Mouse (Mus musculus) forebrain, postnatal 0 days (tissue): ENCODE measurements around the gene Marco. TPM values are rescaled to one million over a fixed set of nuclear protein-coding genes. Genes with fewer than 3 reads are reported as not detected.

ENCODE experiments used
- ATAC-seq: fragments of 200-750 bp; cut with Nextera tagmentation; 2 replicates; pipeline ENCODE4 v1.8.0; 2017; ENCODE audit warnings: mild to moderate bottlenecking, moderate library complexity
- DNase-seq: peaks from one replicate; pipeline ENCODE4 v3.0.0-alpha.2; 2015
- H3K27ac ChIP-seq: fragments of 300-500 bp; sonication (generic); 2 replicates; pipeline ENCODE4 v1.5.1; 2014; ENCODE audit warnings: low read depth, mild to moderate bottlenecking, antibody characterized with exemption, low read length, moderate library complexity, mixed read lengths
- H3K27me3 ChIP-seq: fragments of 300-500 bp; sonication (generic); 2 replicates; pipeline ENCODE4 v1.6.1; 2014; ENCODE audit warnings: mild to moderate bottlenecking, low read length, mixed read lengths; ENCODE audit not compliant: insufficient read depth
- H3K36me3 ChIP-seq: fragments of 300-500 bp; sonication (generic); 2 replicates; pipeline ENCODE4 v1.6.1; 2014; ENCODE audit warnings: mild to moderate bottlenecking, moderate library complexity; ENCODE audit not compliant: insufficient read depth
- H3K4me1 ChIP-seq: fragments of 300-500 bp; sonication (generic); 2 replicates; pipeline ENCODE4 v1.6.1; 2014; ENCODE audit warnings: antibody characterized with exemption; ENCODE audit not compliant: insufficient read depth
- H3K4me2 ChIP-seq: fragments of 300-500 bp; sonication (generic); 2 replicates; pipeline ENCODE4 v1.6.1; 2014; ENCODE audit warnings: low read depth, mild to moderate bottlenecking, moderate library complexity
- H3K4me3 ChIP-seq: fragments of 300-500 bp; sonication (generic); 2 replicates; pipeline ENCODE4 v1.5.1; 2014; ENCODE audit warnings: low read depth, low read length, mixed read lengths
- H3K9ac ChIP-seq: fragments of 300-500 bp; sonication (generic); 2 replicates; pipeline ENCODE4 v1.6.1; 2014; ENCODE audit warnings: mild to moderate bottlenecking
- H3K9me3 ChIP-seq: fragments of 300-500 bp; sonication (generic); 2 replicates; pipeline ENCODE4 v1.6.1; 2016; ENCODE audit warnings: low read length
- CTCF ChIP-seq: sonication (generic); IDR thresholded peaks from 2 replicates; pipeline ENCODE4 v1.5.1; 2016; ENCODE audit warnings: antibody characterized with exemption, control low read depth, low read depth
- WGBS: fragments of 180-500 bp; shearing (Covaris S2); extraction: QIAGEN DNeasy Blood & Tissue Kit; methylation state at CpG from one replicate; pipeline ENCODE4 v1.1.7; 2014; 5-methylcytosine and 5-hydroxymethylcytosine counted together
- polyA plus RNA-seq: library from polyadenylated mRNA; unstranded; fragments of >200 nt; fragmentation: Nextera tagmentation; extraction: Ambion mirVana; gene quantifications from 2 replicates; pipeline ENCODE4 v1.2.1, GENCODE M21; 2015
- total RNA-seq: library from RNA; depleted of rRNA; stranded (reverse); fragments of >200 nt; gene quantifications from 2 replicates; pipeline ENCODE4 v1.2.3, GENCODE M21; 2014; rRNA removed

The Marco gene
- total RNA-seq = 0.46 TPM in 1 of 2 replicates, not detected in the other
- polyA plus RNA-seq = not detected in 2 replicates

GRCm38 (mm10) chr1:120504924-120505323 lies at the start of gene Marco:
Gene Marco (minus strand): TSS chr1:120505024.
- 61% methylated on average over 1 of the region's 1 CpGs for WGBS

GRCm38 (mm10) chr1:120539506-120540029 lies 34.7 kb upstream of the Marco start:
- TF ChIP-seq CTCF = no peak
- no peak for DNase-seq
- no peaks in the 10 kb centered on the region for H3K4me1 ChIP-seq
- H3K36me3 ChIP-seq = no peaks in the 10 kb centered on the region
- no peak overlapping the region for H3K27ac ChIP-seq
- ATAC-seq = no peak
- H3K4me2 ChIP-seq = no peak overlapping the region
- no peak overlapping the region for H3K9ac ChIP-seq
- no peak overlapping the region for H3K4me3 ChIP-seq
- WGBS = 79% methylated on average over 7 of the region's 7 CpGs
- H3K27me3 ChIP-seq = no peaks in the 10 kb centered on the region
- no peaks in the 10 kb centered on the region for H3K9me3 ChIP-seq

More at GRCm38 (mm10) chr1:120504924-120505323, at the start of gene Marco:
- Histone ChIP-seq H3K9ac (no peak within 1 kb of the TSS), H3K4me1 (no peaks in the 10 kb centered on the region), H3K36me3 (no peaks in the 10 kb centered on the region), H3K27ac (no peak within 1 kb of the TSS), H3K9me3 (no peaks in the 10 kb centered on the region), H3K4me2 (no peak within 1 kb of the TSS), H3K27me3 (no peaks in the 10 kb centered on the region), H3K4me3 (no peak within 1 kb of the TSS)
- no peak for TF ChIP-seq CTCF
- no peak for ATAC-seq
- DNase-seq = no peak

DNA sequence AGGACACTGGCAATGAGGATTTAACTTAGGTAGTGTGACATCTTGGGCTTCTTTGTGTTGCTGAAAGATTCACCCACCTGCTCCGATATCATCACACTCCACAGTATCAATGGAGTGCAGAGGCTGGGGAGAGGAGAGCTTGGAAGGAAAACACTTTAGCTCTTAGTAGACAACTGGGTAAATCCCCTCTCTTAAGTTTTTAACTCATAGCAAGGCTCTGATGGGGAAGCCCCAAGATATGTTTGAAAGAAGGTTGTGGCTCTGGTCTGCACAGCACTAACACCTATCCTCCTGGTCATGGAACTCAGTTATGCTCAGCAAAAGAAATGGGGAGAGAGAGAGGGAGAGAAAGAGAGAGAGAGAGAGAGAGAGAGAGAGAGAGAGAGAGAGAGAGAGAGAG lies 32.2 kb upstream of the Marco start:
- no peak for ATAC-seq
- TF ChIP-seq CTCF = no peak
- Histone ChIP-seq H3K27me3 (no peaks in the 10 kb centered on the region), H3K4me1 (no peaks in the 10 kb centered on the region), H3K9me3 (no peaks in the 10 kb centered on the region), H3K36me3 (no peaks in the 10 kb centered on the region), H3K27ac (no peak overlapping the region), H3K4me2 (no peak overlapping the region), H3K9ac (no peak overlapping the region), H3K4me3 (no peak overlapping the region)
- no peak for DNase-seq
- WGBS = 78% methylated on average over 1 of the region's 1 CpGs

DNA sequence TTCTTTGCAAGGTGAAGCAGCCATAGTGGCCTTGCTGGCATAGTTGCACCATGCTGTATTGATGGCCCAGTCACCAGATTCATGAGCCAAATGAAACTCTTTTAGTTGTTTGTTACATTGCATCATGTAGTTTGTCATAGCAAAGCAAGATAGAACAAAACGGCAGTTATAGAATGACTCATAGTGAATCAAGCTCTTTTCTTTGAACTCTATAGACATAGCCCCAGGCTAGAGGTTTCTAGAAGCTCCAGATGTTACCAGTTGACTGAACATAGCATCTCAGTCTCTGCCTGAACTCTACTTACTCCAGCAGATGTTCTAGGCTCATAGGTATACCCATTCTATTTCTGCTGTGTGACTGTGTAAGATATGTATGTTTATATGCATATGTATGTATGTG lies 31.1 kb upstream of the Marco start:
- no peaks in the 10 kb centered on the region for H3K4me1 ChIP-seq
- TF ChIP-seq CTCF = no peak
- no peak for DNase-seq
- H3K4me2 ChIP-seq = no peak overlapping the region
- H3K27me3 ChIP-seq = no peaks in the 10 kb centered on the region
- no peak overlapping the region for H3K27ac ChIP-seq
- H3K36me3 ChIP-seq = no peaks in the 10 kb centered on the region
- no peak overlapping the region for H3K4me3 ChIP-seq
- no peak overlapping the region for H3K9ac ChIP-seq
- WGBS = 94% methylated on average over 1 of the region's 1 CpGs
- H3K9me3 ChIP-seq = no peaks in the 10 kb centered on the region
- no peak for ATAC-seq

DNA sequence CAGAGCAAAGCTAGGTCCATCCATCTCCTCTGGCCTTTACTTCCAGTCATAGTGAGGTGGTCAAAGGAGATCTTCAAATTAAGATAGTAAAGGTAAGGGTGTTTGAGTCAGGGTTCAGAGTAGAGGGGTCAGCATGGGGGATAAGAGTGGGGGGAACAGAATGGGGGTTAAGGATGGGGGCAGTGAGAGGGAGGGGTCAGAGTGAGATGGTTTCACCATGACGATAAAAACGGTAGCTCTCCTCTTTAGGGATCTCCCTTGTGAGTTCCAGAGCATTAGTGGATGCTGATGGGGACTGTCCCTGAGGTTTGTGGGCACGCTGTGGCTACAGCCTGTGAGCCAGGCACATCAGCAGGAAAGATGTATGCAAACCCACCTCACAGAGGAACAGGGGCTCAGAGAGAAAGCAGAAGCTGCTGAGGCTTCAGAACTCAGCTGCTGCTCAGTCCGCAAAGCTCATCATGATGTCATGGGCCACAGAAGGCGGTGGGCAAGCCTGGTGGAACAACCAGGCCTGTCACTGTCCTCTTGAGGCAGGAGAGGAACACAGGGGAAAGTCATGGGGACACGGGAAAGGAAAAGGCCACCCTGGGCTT lies 27.6 kb upstream of the Marco start:
- H3K4me1 ChIP-seq = no peaks in the 10 kb centered on the region
- DNase-seq (no peak), ATAC-seq (no peak)
- no peak overlapping the region for H3K27ac ChIP-seq
- no peak overlapping the region for H3K4me2 ChIP-seq
- H3K27me3 ChIP-seq = no peaks in the 10 kb centered on the region
- TF ChIP-seq CTCF = no peak
- H3K4me3 ChIP-seq = no peak overlapping the region
- WGBS = 78% methylated on average over 6 of the region's 6 CpGs
- H3K9me3 ChIP-seq = no peaks in the 10 kb centered on the region
- H3K9ac ChIP-seq = no peak overlapping the region
- H3K36me3 ChIP-seq = no peaks in the 10 kb centered on the region

DNA sequence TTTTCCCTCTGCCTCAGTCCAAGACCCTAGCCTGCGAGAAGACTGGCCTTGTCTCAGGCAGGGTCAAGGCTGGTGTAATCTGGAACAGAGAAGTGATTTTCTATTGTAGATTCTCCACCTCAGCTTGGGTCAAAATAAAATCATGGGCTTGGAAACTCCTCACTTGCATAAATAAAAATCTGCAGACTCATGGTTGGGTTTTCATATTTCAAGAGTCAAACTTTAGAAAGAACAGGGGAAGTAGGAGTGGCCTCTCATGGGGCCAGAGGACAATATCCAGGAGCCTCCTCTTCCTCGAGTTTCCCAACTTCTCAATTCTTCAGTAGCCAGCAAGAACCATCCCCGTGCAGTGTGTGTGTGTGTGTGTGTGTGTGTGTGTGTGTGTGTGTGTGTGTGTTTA lies 26.9 kb upstream of the Marco start:
- H3K4me3 ChIP-seq = no peak overlapping the region
- no peaks in the 10 kb centered on the region for H3K27me3 ChIP-seq
- no peak overlapping the region for H3K4me2 ChIP-seq
- no peak overlapping the region for H3K9ac ChIP-seq
- TF ChIP-seq CTCF = no peak
- 79% methylated on average over 3 of the region's 3 CpGs for WGBS
- no peaks in the 10 kb centered on the region for H3K36me3 ChIP-seq
- DNase-seq = no peak
- no peaks in the 10 kb centered on the region for H3K4me1 ChIP-seq
- H3K27ac ChIP-seq = no peak overlapping the region
- H3K9me3 ChIP-seq = no peaks in the 10 kb centered on the region
- ATAC-seq = no peak

- no peaks in the 10 kb centered on the region for H3K9me3 ChIP-seq
- DNase-seq (no peak), ATAC-seq (no peak)
- no peak for TF ChIP-seq CTCF
- no peak overlapping the region for H3K4me2 ChIP-seq
- no peaks in the 10 kb centered on the region for H3K36me3 ChIP-seq
- no peaks in the 10 kb centered on the region for H3K4me1 ChIP-seq
- no peaks in the 10 kb centered on the region for H3K27me3 ChIP-seq
- H3K4me3 ChIP-seq = no peak overlapping the region
- no peak overlapping the region for H3K27ac ChIP-seq
- no peak overlapping the region for H3K9ac ChIP-seq
- 85% methylated on average over 2 of the region's 2 CpGs for WGBS
Observed at GRCm38 (mm10) chr1:120529881-120530280, 25.1 kb upstream of the Marco start.
